Mouse (Mus musculus): Measurements from ENCODE around the gene Avpi1. TPM values are rescaled to one million over a fixed set of nuclear protein-coding genes. Genes with fewer than 3 reads are reported as not detected.

The Avpi1 gene
- polyA plus RNA-seq, 1 experiment from 2014 or later = 24.5 TPM

GRCm38 (mm10) chr19:42139724-42140517, 11.1 kb upstream of the Avpi1 start:
- Histone ChIP-seq H3K36me3 (replicated peaks) (no peaks in the 10 kb centered on the region), H3K27me3 (replicated peaks; ENCODE audit: low read depth, poor library complexity, severe bottlenecking) (peaks cover 2% of the 10 kb centered on the region; the same call in 1 of the 2 replicates), H3K9me3 (no peaks in the 10 kb centered on the region), H3K27ac (replicated peaks) (no peak overlapping the region), H3K4me1 (peaks cover 11% of the 10 kb centered on the region), H3K4me3 (no peak overlapping the region)
- no peak for DNase-seq (ENCODE audit: low spot score)
- WGBS = 78% methylated on average over 5 of the region's 5 CpGs

- Histone ChIP-seq H3K36me3 (replicated peaks) (no peaks in the 10 kb centered on the region), H3K4me1 (peaks cover 11% of the 10 kb centered on the region), H3K27me3 (replicated peaks; ENCODE audit: low read depth, poor library complexity, severe bottlenecking) (no peaks in the 10 kb centered on the region), H3K9me3 (no peaks in the 10 kb centered on the region), H3K4me3 (no peak overlapping the region), H3K27ac (replicated peaks) (no peak overlapping the region)
- 89% methylated on average over 15 of the region's 15 CpGs for WGBS
- DNase-seq (ENCODE audit: low spot score) = no peak
Observed at GRCm38 (mm10) chr19:42138517-42139285, 9.8 kb upstream of the Avpi1 start.

GRCm38 (mm10) chr19:42137167-42137672, 8.4 kb upstream of the Avpi1 start:
- H3K4me3 ChIP-seq = no peak overlapping the region
- no peaks in the 10 kb centered on the region for H3K36me3 ChIP-seq (replicated peaks)
- no peaks in the 10 kb centered on the region for H3K27me3 ChIP-seq (replicated peaks; ENCODE audit: low read depth, poor library complexity, severe bottlenecking)
- WGBS = 95% methylated on average over 4 of the region's 4 CpGs
- peaks cover 11% of the 10 kb centered on the region for H3K4me1 ChIP-seq
- H3K27ac ChIP-seq (replicated peaks) = no peak overlapping the region
- no peaks in the 10 kb centered on the region for H3K9me3 ChIP-seq
- no peak for DNase-seq (ENCODE audit: low spot score)

GRCm38 (mm10) chr19:42136126-42136525, 7.3 kb upstream of the Avpi1 start:
- WGBS = 27% methylated on average over 5 of the region's 5 CpGs

GRCm38 (mm10) chr19:42135070-42135469, 6.2 kb upstream of the Avpi1 start:
- no peaks in the 10 kb centered on the region for H3K27me3 ChIP-seq (replicated peaks; ENCODE audit: low read depth, poor library complexity, severe bottlenecking)

More at GRCm38 (mm10) chr19:42136126-42136525, 7.3 kb upstream of the Avpi1 start:
- H3K9me3 ChIP-seq = no peaks in the 10 kb centered on the region
- no peak for DNase-seq (ENCODE audit: low spot score)
- no peak overlapping the region for H3K4me3 ChIP-seq
- H3K4me1 ChIP-seq = peaks cover 14% of the 10 kb centered on the region
- no peak overlapping the region for H3K27ac ChIP-seq (replicated peaks)
- H3K27me3 ChIP-seq (replicated peaks; ENCODE audit: low read depth, poor library complexity, severe bottlenecking) = no peaks in the 10 kb centered on the region
- H3K36me3 ChIP-seq (replicated peaks) = no peaks in the 10 kb centered on the region

GRCm38 (mm10) chr19:42131101-42131500, 2.2 kb upstream of the Avpi1 start:
- no peaks in the 10 kb centered on the region for H3K9me3 ChIP-seq
- H3K27ac ChIP-seq (replicated peaks) = no peak overlapping the region
- 0 out of 2 replicates have a peak, but pooled peaks cover 7% of the 10 kb centered on the region for H3K27me3 ChIP-seq (replicated peaks; ENCODE audit: low read depth, poor library complexity, severe bottlenecking)
- no peak overlapping the region for H3K4me3 ChIP-seq
- no peak for DNase-seq (ENCODE audit: low spot score)
- peaks cover 36% of the 10 kb centered on the region for H3K4me1 ChIP-seq
- WGBS = 66% methylated on average over 5 of the region's 5 CpGs
- no peaks in the 10 kb centered on the region for H3K36me3 ChIP-seq (replicated peaks)

More at GRCm38 (mm10) chr19:42135070-42135469, 6.2 kb upstream of the Avpi1 start:
- peaks cover 20% of the 10 kb centered on the region for H3K4me1 ChIP-seq
- H3K9me3 ChIP-seq = no peaks in the 10 kb centered on the region
- no peak overlapping the region for H3K4me3 ChIP-seq
- no peak for DNase-seq (ENCODE audit: low spot score)
- no peaks in the 10 kb centered on the region for H3K36me3 ChIP-seq (replicated peaks)
- H3K27ac ChIP-seq (replicated peaks) = no peak overlapping the region

GRCm38 (mm10) chr19:42130294-42130606, 1.4 kb upstream of the Avpi1 start:
- peaks cover 31% of the 10 kb centered on the region for H3K4me1 ChIP-seq
- H3K36me3 ChIP-seq (replicated peaks) = 0 out of 2 replicates have a peak, but pooled peaks cover under 1% of the 10 kb centered on the region
- H3K9me3 ChIP-seq = no peaks in the 10 kb centered on the region
- no peak overlapping the region for H3K4me3 ChIP-seq
- 0 out of 2 replicates have a peak overlapping the region, but pooled peaks have one; percentile 87 for H3K27ac ChIP-seq (replicated peaks)
- no peak for DNase-seq (ENCODE audit: low spot score)
- 0 out of 2 replicates have a peak, but pooled peaks cover 7% of the 10 kb centered on the region for H3K27me3 ChIP-seq (replicated peaks; ENCODE audit: low read depth, poor library complexity, severe bottlenecking)
- 72% methylated on average over 3 of the region's 3 CpGs for WGBS

GRCm38 (mm10) chr19:42129509-42130293, 842 bp upstream of the Avpi1 start:
- DNase-seq (ENCODE audit: low spot score) = no peak
- H3K4me3 ChIP-seq = peak overlapping the region; percentile 77
- peaks cover 6% of the 10 kb centered on the region for H3K36me3 ChIP-seq (replicated peaks)
- H3K9me3 ChIP-seq = no peaks in the 10 kb centered on the region
- peaks cover 31% of the 10 kb centered on the region for H3K4me1 ChIP-seq
- H3K27me3 ChIP-seq (replicated peaks; ENCODE audit: low read depth, poor library complexity, severe bottlenecking) = 0 out of 2 replicates have a peak, but pooled peaks cover 7% of the 10 kb centered on the region
- peak overlapping the region; percentile 87 for H3K27ac ChIP-seq (replicated peaks)
- WGBS = 35% methylated on average over 14 of the region's 14 CpGs

- Histone ChIP-seq H3K36me3 (replicated peaks) (peaks cover 21% of the 10 kb centered on the region), H3K27me3 (replicated peaks; ENCODE audit: low read depth, poor library complexity, severe bottlenecking) (0 out of 2 replicates have a peak, but pooled peaks cover 7% of the 10 kb centered on the region), H3K4me3 (peak overlapping the region; percentile 77), H3K4me1 (peaks cover 31% of the 10 kb centered on the region), H3K27ac (replicated peaks) (peak overlapping the region; percentile 87), H3K9me3 (no peaks in the 10 kb centered on the region)
- no peak for DNase-seq (ENCODE audit: low spot score)
- 5% methylated on average over 23 of the region's 23 CpGs for WGBS
Observed at GRCm38 (mm10) chr19:42128052-42128740, 663 bp downstream of the Avpi1 start.

GRCm38 (mm10) chr19:42127024-42127423, 1.8 kb downstream of the Avpi1 start:
- DNase-seq (ENCODE audit: low spot score) = no peak
- WGBS = 88% methylated on average over 5 of the region's 5 CpGs
- peaks cover 33% of the 10 kb centered on the region for H3K36me3 ChIP-seq (replicated peaks)

GRCm38 (mm10) chr19:42126219-42126605, 2.6 kb downstream of the Avpi1 start:
- Histone ChIP-seq H3K9me3 (no peaks in the 10 kb centered on the region), H3K4me3 (no peak overlapping the region), H3K27me3 (replicated peaks; ENCODE audit: low read depth, poor library complexity, severe bottlenecking) (0 out of 2 replicates have a peak, but pooled peaks cover 7% of the 10 kb centered on the region), H3K27ac (replicated peaks) (no peak overlapping the region), H3K36me3 (replicated peaks) (peaks cover 41% of the 10 kb centered on the region), H3K4me1 (peaks cover 29% of the 10 kb centered on the region)
- WGBS = 92% methylated on average over 6 of the region's 6 CpGs
- no peak for DNase-seq (ENCODE audit: low spot score)

More at GRCm38 (mm10) chr19:42127024-42127423, 1.8 kb downstream of the Avpi1 start:
- 0 out of 2 replicates have a peak, but pooled peaks cover 7% of the 10 kb centered on the region for H3K27me3 ChIP-seq (replicated peaks; ENCODE audit: low read depth, poor library complexity, severe bottlenecking)
- H3K4me1 ChIP-seq = peaks cover 31% of the 10 kb centered on the region
- no peaks in the 10 kb centered on the region for H3K9me3 ChIP-seq
- H3K27ac ChIP-seq (replicated peaks) = no peak overlapping the region
- H3K4me3 ChIP-seq = no peak overlapping the region
